Mouse (Mus musculus): ENCODE data around the gene Ndufa9. TPM values are rescaled to one million over a fixed set of nuclear protein-coding genes. Genes with fewer than 3 reads are reported as not detected.

Ndufa9 gene
- total RNA-seq, 1 experiment from 2014 or later: 336 TPM

Other genes with a start within 250 kb of the Ndufa9 start
- 2.8 and 3.6 TPM in 2 replicates for gene Kcna1, start 202.8 kb downstream of the Ndufa9 start, total RNA-seq (2021)
- gene Kcna6, start 108.5 kb downstream of the Ndufa9 start, total RNA-seq (2021): 2.3 and 3.9 TPM in 2 replicates
- not detected in 2 replicates for gene Akap3, start 4.0 kb upstream of the Ndufa9 start, total RNA-seq (2021)
- 0.26 and 0.34 TPM in 2 replicates for gene Dyrk4, start 72.7 kb upstream of the Ndufa9 start, total RNA-seq (2021)
- 8.3 and 10.4 TPM in 2 replicates for gene Rad51ap1, start 90.5 kb upstream of the Ndufa9 start, total RNA-seq (2021)
- gene D6Wsu163e, start 90.8 kb upstream of the Ndufa9 start, total RNA-seq (2021): 19.0 and 22.3 TPM in 2 replicates
- gene Fgf6, start 166.4 kb upstream of the Ndufa9 start, total RNA-seq (2021): not detected in 2 replicates
- gene Fgf23, start 223.8 kb upstream of the Ndufa9 start, total RNA-seq (2021): not detected in 2 replicates